Mouse (Mus musculus): ENCODE results near the gene Gas2l3. TPM values are rescaled to one million over a fixed set of nuclear protein-coding genes. Genes with fewer than 3 reads are reported as not detected.
A peak's percentile ranks its signal among the peaks of the same experiment; 100 is the strongest.

Gene Gas2l3
- total and polyA plus RNA-seq, 3 experiments = 2.9 to 3.7 TPM; not detected in 1

DNA sequence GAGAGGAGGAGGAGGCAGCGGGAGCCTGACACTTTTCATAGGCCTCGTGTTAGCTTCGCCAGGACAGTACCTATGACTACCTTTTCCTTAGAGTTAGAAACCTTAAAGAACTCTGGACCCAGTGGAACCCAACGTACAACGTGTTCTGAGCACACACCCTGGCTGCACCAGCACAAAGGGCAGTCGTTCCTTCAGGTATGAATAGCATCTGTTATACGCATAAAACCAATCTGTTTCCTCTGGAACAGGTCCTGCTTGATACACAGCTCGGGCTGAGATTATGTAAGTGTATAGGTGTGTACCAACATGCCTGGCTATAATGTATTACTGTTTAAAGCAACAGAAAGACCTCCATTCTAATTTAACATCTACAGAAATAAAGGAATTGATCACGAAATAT lies 19.6 kb downstream of the Gas2l3 start:
- TF ChIP-seq UBTF (IDR thresholded peaks at IDR 0.05; ENCODE audit: borderline replicate concordance, insufficient read depth, low read depth, low read length) (no peak), EP300 (IDR thresholded peaks at IDR 0.05; ENCODE audit: low read depth in 1 of 2, low read length in 2 of 2) (0 out of 4 replicates have a peak, but pooled peaks of 1 of the 2 experiments have one; percentile 8), POLR2AphosphoS5 (IDR thresholded peaks at IDR 0.05; ENCODE audit: borderline replicate concordance, low read depth, low read length) (no peak), POLR2AphosphoS2 (IDR thresholded peaks at IDR 0.05; ENCODE audit: low read length) (no peak), E2F4 (IDR thresholded peaks at IDR 0.05; ENCODE audit: borderline replicate concordance, low read depth, low read length) (no peak)
- Histone ChIP-seq H3K79me2 (ENCODE audit: control insufficient read depth, insufficient read depth, low read length, poor library complexity) (no peaks in the 10 kb centered on the region), H3K4me3 (ENCODE audit: control insufficient read depth in 1 of 2, insufficient read depth in 1 of 2, low read depth in 2 of 2, low read length in 2 of 2) (no peak overlapping the region), H3K36me3 (ENCODE audit: control insufficient read depth in 1 of 2, insufficient read depth in 2 of 2, low read length in 2 of 2) (peaks cover 3 to 15% of the 10 kb centered on the region in 2 experiments), H3K9ac (ENCODE audit: control insufficient read depth, low read depth, low read length, poor library complexity, severe bottlenecking) (no peak overlapping the region), H3K4me1 (ENCODE audit: control insufficient read depth in 1 of 2, insufficient read depth in 2 of 2, low read length in 2 of 2) (peaks cover 8 to 11% of the 10 kb centered on the region in 2 experiments), H3K27ac (ENCODE audit: control insufficient read depth, low read depth, low read length) (0 out of 2 replicates have a peak overlapping the region, but pooled peaks have one; percentile 5), H3K9me3 (replicated peaks; ENCODE audit: insufficient read depth, low read length) (no peaks in the 10 kb centered on the region), H3K27me3 (ENCODE audit: control insufficient read depth in 1 of 2, insufficient read depth in 2 of 2, low read length in 2 of 2) (no peaks in the 10 kb centered on the region)
- DNase-seq (ENCODE audit: low read depth, low spot score) = no peak

DNA sequence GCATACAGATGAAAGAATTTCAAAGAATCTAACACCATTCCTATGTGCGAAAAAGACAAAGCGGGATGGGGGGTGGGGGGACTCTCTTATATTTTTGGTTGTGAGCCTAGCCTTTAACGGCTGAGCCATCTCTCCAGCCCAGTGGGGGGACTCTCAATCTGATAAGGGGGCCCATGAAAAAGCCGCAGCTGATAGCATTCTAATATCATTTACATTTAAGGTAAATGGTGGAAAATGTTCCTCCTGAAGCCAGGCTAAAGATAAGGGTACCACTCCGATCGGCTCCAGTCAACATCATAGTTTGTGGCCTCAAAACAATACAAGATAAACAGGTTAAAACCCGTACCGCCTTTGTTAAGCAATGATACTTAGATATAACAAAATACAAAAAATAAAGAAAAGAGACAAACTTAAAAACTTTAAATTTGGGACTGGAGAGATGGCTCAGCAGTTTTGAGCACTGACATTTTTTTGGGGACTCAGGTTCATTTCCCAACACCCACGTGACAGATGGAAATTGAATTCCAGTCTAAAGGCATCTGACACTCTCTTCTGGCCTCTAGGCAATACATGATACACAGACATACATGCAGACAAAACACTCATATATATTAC lies 20.5 kb downstream of the Gas2l3 start:
- Histone ChIP-seq H3K9me3 (replicated peaks; ENCODE audit: insufficient read depth, low read length) (no peaks in the 10 kb centered on the region), H3K79me2 (ENCODE audit: control insufficient read depth, insufficient read depth, low read length, poor library complexity) (no peaks in the 10 kb centered on the region), H3K27ac (ENCODE audit: control insufficient read depth, low read depth, low read length) (peak overlapping the region; percentile 96), H3K27me3 (ENCODE audit: control insufficient read depth in 1 of 2, insufficient read depth in 2 of 2, low read length in 2 of 2) (no peaks in the 10 kb centered on the region), H3K4me1 (ENCODE audit: control insufficient read depth in 1 of 2, insufficient read depth in 2 of 2, low read length in 2 of 2) (peaks cover 8 to 11% of the 10 kb centered on the region in 2 experiments), H3K9ac (ENCODE audit: control insufficient read depth, low read depth, low read length, poor library complexity, severe bottlenecking) (peak overlapping the region; percentile 46), H3K4me3 (ENCODE audit: control insufficient read depth in 1 of 2, insufficient read depth in 1 of 2, low read depth in 2 of 2, low read length in 2 of 2) (peak overlapping the region; percentile 49 to 54), H3K36me3 (ENCODE audit: control insufficient read depth in 1 of 2, insufficient read depth in 2 of 2, low read length in 2 of 2) (peaks cover 3 to 15% of the 10 kb centered on the region in 2 experiments)
- DNase-seq (ENCODE audit: low read depth, low spot score) = no peak
- TF ChIP-seq USF1 (IDR thresholded peaks at IDR 0.05; ENCODE audit: low read depth, low read length) (peak; percentile 69), HCFC1 (IDR thresholded peaks at IDR 0.05; ENCODE audit: low read depth, low read length) (no peak), POLR2AphosphoS2 (IDR thresholded peaks at IDR 0.05; ENCODE audit: low read length) (no peak), CHD1 (IDR thresholded peaks at IDR 0.05; ENCODE audit: low read depth, low read length) (peak; percentile 90), E2F4 (IDR thresholded peaks at IDR 0.05; ENCODE audit: borderline replicate concordance, low read depth, low read length) (no peak), ZMIZ1 (IDR thresholded peaks at IDR 0.05; ENCODE audit: low read depth, low read length) (no peak), KAT2A (conservative IDR thresholded peaks at IDR 0.05; ENCODE audit: low read depth, low read length) (no peak), RAD21 (IDR thresholded peaks at IDR 0.05; ENCODE audit: low read depth, low read length) (no peak), TAL1 (IDR thresholded peaks at IDR 0.05; ENCODE audit: low read length) (no peak), EP300 (IDR thresholded peaks at IDR 0.05; ENCODE audit: low read depth in 1 of 2, low read length in 2 of 2) (peak in 1 of 2 experiments; percentile 50; a peak in 2 of 4 replicates), GABPA (IDR thresholded peaks at IDR 0.05; ENCODE audit: low read depth, low read length) (no peak), NELFE (IDR thresholded peaks at IDR 0.05; ENCODE audit: low read depth, low read length) (no peak), MXI1 (IDR thresholded peaks at IDR 0.05; ENCODE audit: low read depth, low read length) (peak; percentile 50; the same call in 1 of the 2 replicates), TCF12 (IDR thresholded peaks at IDR 0.05; ENCODE audit: low read depth, low read length) (peak; percentile 35; the same call in 1 of the 2 replicates), MYB (IDR thresholded peaks at IDR 0.05; ENCODE audit: low read depth, low read length) (no peak), MAZ (IDR thresholded peaks at IDR 0.05; ENCODE audit: low read depth, low read length) (no peak; the same call in none of the 2 replicates), MEF2A (IDR thresholded peaks at IDR 0.05; ENCODE audit: extremely low read depth, insufficient replicate concordance, low read depth, low read length, poor library complexity, severe bottlenecking) (no peak), TBP (IDR thresholded peaks at IDR 0.05; ENCODE audit: low read depth, low read length) (no peak), MYC (IDR thresholded peaks at IDR 0.05; ENCODE audit: low read depth, low read length) (no peak), UBTF (IDR thresholded peaks at IDR 0.05; ENCODE audit: borderline replicate concordance, insufficient read depth, low read depth, low read length) (no peak), CTCF (IDR thresholded peaks at IDR 0.05 in 2 of 3, conservative IDR thresholded peaks at IDR 0.05 in 1 of 3; ENCODE audit: control insufficient read depth in 1 of 3, insufficient read depth in 1 of 3, low read depth in 2 of 3, low read length in 3 of 3, poor library complexity in 1 of 3, severe bottlenecking in 1 of 3) (no peak), RCOR1 (IDR thresholded peaks at IDR 0.05; ENCODE audit: low read depth, low read length) (peak; percentile 35; the same call in 1 of the 2 replicates), POLR2AphosphoS5 (IDR thresholded peaks at IDR 0.05; ENCODE audit: borderline replicate concordance, low read depth, low read length) (no peak), JUND (IDR thresholded peaks at IDR 0.05; ENCODE audit: low read depth, low read length) (no peak), NRF1 (IDR thresholded peaks at IDR 0.05; ENCODE audit: insufficient read depth, low read depth, low read length, poor library complexity, severe bottlenecking) (no peak), MAX (IDR thresholded peaks at IDR 0.05; ENCODE audit: low read length) (no peak; the same call in 1 of the 2 replicates), CHD2 (IDR thresholded peaks at IDR 0.05; ENCODE audit: low read length) (no peak), GATA1 (IDR thresholded peaks at IDR 0.05; ENCODE audit: low read depth, low read length) (peak; percentile 70), POLR2A (IDR thresholded peaks at IDR 0.05; ENCODE audit: control insufficient read depth in 1 of 2, insufficient read depth in 1 of 2, low read depth in 1 of 2, low read length in 2 of 2, poor library complexity in 1 of 2) (no peak)

All from MEL (cell line).